Mouse (Mus musculus) limb, embryonic 12.5 days (tissue): ENCODE data around the gene Gm7271. TPM values are rescaled to one million over a fixed set of nuclear protein-coding genes. Genes with fewer than 3 reads are reported as not detected.

ENCODE experiments used
- ATAC-seq: fragments of 200-750 bp; cut with Nextera tagmentation; 2 replicates; pipeline ENCODE4 v1.8.0; 2017; ENCODE audit warnings: low read depth, moderate TSS enrichment; ENCODE audit not compliant: insufficient number of reproducible peaks, insufficient read depth, low FRiP score, low TSS enrichment
- H3K27ac ChIP-seq: fragments of 300-500 bp; sonication (generic); 2 replicates; pipeline ENCODE4 v1.5.1; 2016; ENCODE audit warnings: mild to moderate bottlenecking, moderate library complexity
- H3K27me3 ChIP-seq: fragments of 300-500 bp; sonication (generic); 2 replicates; pipeline ENCODE4 v1.6.1; 2016; ENCODE audit warnings: mild to moderate bottlenecking, moderate library complexity
- H3K36me3 ChIP-seq: fragments of 300-500 bp; sonication (generic); 2 replicates; pipeline ENCODE4 v1.6.1; 2016; ENCODE audit warnings: mild to moderate bottlenecking, moderate library complexity
- H3K4me1 ChIP-seq: fragments of 300-500 bp; sonication (generic); replicated peaks from 2 replicates; pipeline ENCODE4 v1.6.1; 2016
- H3K4me2 ChIP-seq: fragments of 300-500 bp; sonication (generic); 2 replicates; pipeline ENCODE4 v1.6.1; 2016; ENCODE audit warnings: mild to moderate bottlenecking, moderate library complexity
- H3K4me3 ChIP-seq: fragments of 300-500 bp; sonication (generic); replicated peaks from 2 replicates; pipeline ENCODE4 v1.5.1; 2016; ENCODE audit warnings: mild to moderate bottlenecking
- H3K9ac ChIP-seq: fragments of 300-500 bp; sonication (generic); replicated peaks from 2 replicates; pipeline ENCODE4 v1.6.1; 2016; ENCODE audit warnings: mild to moderate bottlenecking, moderate library complexity
- H3K9me3 ChIP-seq: fragments of 300-500 bp; sonication (generic); 2 replicates; pipeline ENCODE4 v1.6.1; 2016; ENCODE audit warnings: mild to moderate bottlenecking, moderate library complexity
- WGBS: fragments of 180-500 bp; shearing (Covaris S2); methylation state at CpG from one replicate; pipeline ENCODE4 v1.1.7; 2016; 5-methylcytosine and 5-hydroxymethylcytosine counted together
- polyA plus RNA-seq: library from polyadenylated mRNA; unstranded; fragments of >200 nt; fragmentation: Nextera tagmentation; extraction: Ambion mirVana; gene quantifications from 2 replicates; pipeline ENCODE4 v1.2.1, GENCODE M21; 2016

The Gm7271 gene
- polyA plus RNA-seq, 1 experiment from 2014 or later: not detected

- no peaks in the 10 kb centered on the region for H3K27me3 ChIP-seq
- under 1% methylated on average over 39 of the region's 39 CpGs for WGBS
These were observed 45.3 kb downstream of the Gm7271 start, which contains the start of gene Exoc1 for GRCm38 (mm10) chr5:76529040-76529703. Gene Exoc1 (plus strand): TSS chr5:76529311.

GRCm38 (mm10) chr5:76529704-76530066 lies 45.8 kb downstream of the Gm7271 start:
- ATAC-seq: 0 out of 2 replicates have a peak, but pooled peaks have one; percentile 24
- Histone ChIP-seq H3K36me3 (peaks cover 10% of the 10 kb centered on the region; the same call in 1 of the 2 replicates), H3K27me3 (no peaks in the 10 kb centered on the region), H3K27ac (peak overlapping the region; percentile 82; the same call in 1 of the 2 replicates), H3K9me3 (no peaks in the 10 kb centered on the region), H3K4me3 (peak overlapping the region; percentile 92), H3K9ac (peak overlapping the region; percentile 79), H3K4me1 (peaks cover 10% of the 10 kb centered on the region; the same call in 1 of the 2 replicates), H3K4me2 (peak overlapping the region; percentile 82)
- WGBS: 11% methylated on average over 9 of the region's 9 CpGs

More at GRCm38 (mm10) chr5:76529040-76529703, 45.3 kb downstream of the Gm7271 start, which contains the start of gene Exoc1:
- H3K4me1 ChIP-seq: peaks cover 10% of the 10 kb centered on the region; the same call in 1 of the 2 replicates
- peaks cover 10% of the 10 kb centered on the region; the same call in 1 of the 2 replicates for H3K36me3 ChIP-seq
- peak; percentile 99 for ATAC-seq
- H3K4me3 ChIP-seq: peak within 1 kb of the TSS; percentile 92
- H3K27ac ChIP-seq: peak within 1 kb of the TSS; percentile 82; the same call in 1 of the 2 replicates
- peak within 1 kb of the TSS; percentile 82 for H3K4me2 ChIP-seq
- peak within 1 kb of the TSS; percentile 79 for H3K9ac ChIP-seq
- H3K9me3 ChIP-seq: no peaks in the 10 kb centered on the region

GRCm38 (mm10) chr5:76533186-76533585 lies 49.3 kb downstream of the Gm7271 start:
- H3K27ac ChIP-seq: no peak overlapping the region
- ATAC-seq: no peak

GRCm38 (mm10) chr5:76536231-76536630 lies 52.4 kb downstream of the Gm7271 start:
- Histone ChIP-seq H3K4me1 (no peaks in the 10 kb centered on the region), H3K4me3 (no peak overlapping the region), H3K9ac (no peak overlapping the region), H3K4me2 (no peak overlapping the region), H3K27ac (no peak overlapping the region), H3K36me3 (peaks cover 45% of the 10 kb centered on the region), H3K27me3 (no peaks in the 10 kb centered on the region), H3K9me3 (no peaks in the 10 kb centered on the region)
- 83% methylated on average over 1 of the region's 1 CpGs for WGBS
- no peak for ATAC-seq

More at GRCm38 (mm10) chr5:76533186-76533585, 49.3 kb downstream of the Gm7271 start:
- no peaks in the 10 kb centered on the region for H3K27me3 ChIP-seq
- peaks cover 10% of the 10 kb centered on the region; the same call in 1 of the 2 replicates for H3K4me1 ChIP-seq
- WGBS: 84% methylated on average over 6 of the region's 6 CpGs
- H3K4me3 ChIP-seq: no peak overlapping the region
- no peak overlapping the region for H3K4me2 ChIP-seq
- H3K9ac ChIP-seq: no peak overlapping the region
- H3K9me3 ChIP-seq: no peaks in the 10 kb centered on the region
- H3K36me3 ChIP-seq: peaks cover 37% of the 10 kb centered on the region

- no peaks in the 10 kb centered on the region for H3K27me3 ChIP-seq
- H3K4me2 ChIP-seq: no peak overlapping the region
- no peak overlapping the region for H3K27ac ChIP-seq
- H3K4me1 ChIP-seq: no peaks in the 10 kb centered on the region
- no peaks in the 10 kb centered on the region for H3K9me3 ChIP-seq
- H3K4me3 ChIP-seq: no peak overlapping the region
- WGBS: 95% methylated on average over 10 of the region's 10 CpGs
- no peak overlapping the region for H3K9ac ChIP-seq
- H3K36me3 ChIP-seq: peaks cover 59% of the 10 kb centered on the region
- no peak for ATAC-seq
These were observed 53.7 kb downstream of the Gm7271 start for GRCm38 (mm10) chr5:76537578-76537977.

- no peak overlapping the region for H3K27ac ChIP-seq
- no peak for ATAC-seq
- no peaks in the 10 kb centered on the region for H3K9me3 ChIP-seq
- H3K36me3 ChIP-seq: peaks cover 72% of the 10 kb centered on the region
- H3K27me3 ChIP-seq: no peaks in the 10 kb centered on the region
- H3K4me3 ChIP-seq: no peak overlapping the region
- H3K4me1 ChIP-seq: no peaks in the 10 kb centered on the region
- no peak overlapping the region for H3K4me2 ChIP-seq
- whole genome bisulfite sequencing: 90% methylated on average over 8 of the region's 8 CpGs
- H3K9ac ChIP-seq: no peak overlapping the region
These were observed 56.3 kb downstream of the Gm7271 start for GRCm38 (mm10) chr5:76540181-76540580.

- Histone ChIP-seq H3K27me3 (no peaks in the 10 kb centered on the region), H3K9me3 (no peaks in the 10 kb centered on the region), H3K4me1 (no peaks in the 10 kb centered on the region), H3K27ac (no peak overlapping the region), H3K4me3 (no peak overlapping the region), H3K4me2 (no peak overlapping the region), H3K36me3 (peaks cover 72% of the 10 kb centered on the region), H3K9ac (no peak overlapping the region)
- no peak for ATAC-seq
These were observed 57.0 kb downstream of the Gm7271 start for GRCm38 (mm10) chr5:76540842-76541241.

GRCm38 (mm10) chr5:76543200-76543599 lies 59.4 kb downstream of the Gm7271 start:
- ATAC-seq: no peak
- peaks cover 64% of the 10 kb centered on the region for H3K36me3 ChIP-seq
- H3K4me2 ChIP-seq: no peak overlapping the region
- H3K27ac ChIP-seq: no peak overlapping the region
- WGBS: 96% methylated on average over 8 of the region's 8 CpGs
- H3K4me3 ChIP-seq: no peak overlapping the region
- no peak overlapping the region for H3K9ac ChIP-seq
- no peaks in the 10 kb centered on the region for H3K4me1 ChIP-seq
- H3K9me3 ChIP-seq: no peaks in the 10 kb centered on the region
- no peaks in the 10 kb centered on the region for H3K27me3 ChIP-seq

GRCm38 (mm10) chr5:76550426-76550825 lies 66.6 kb downstream of the Gm7271 start:
- ATAC-seq: no peak
- H3K4me1 ChIP-seq: no peaks in the 10 kb centered on the region
- no peak overlapping the region for H3K4me2 ChIP-seq
- H3K9ac ChIP-seq: no peak overlapping the region
- H3K27me3 ChIP-seq: no peaks in the 10 kb centered on the region
- H3K9me3 ChIP-seq: no peaks in the 10 kb centered on the region
- 88% methylated on average over 8 of the region's 8 CpGs for WGBS
- H3K4me3 ChIP-seq: no peak overlapping the region
- H3K27ac ChIP-seq: no peak overlapping the region
- H3K36me3 ChIP-seq: peaks cover 52% of the 10 kb centered on the region

- WGBS: 36% methylated on average over 3 of the region's 3 CpGs
- H3K4me3 ChIP-seq: no peak overlapping the region
- H3K27ac ChIP-seq: no peak overlapping the region
- ATAC-seq: no peak
- H3K36me3 ChIP-seq: peaks cover 80% of the 10 kb centered on the region
- no peaks in the 10 kb centered on the region for H3K9me3 ChIP-seq
- H3K9ac ChIP-seq: no peak overlapping the region
- H3K27me3 ChIP-seq: no peaks in the 10 kb centered on the region
- H3K4me1 ChIP-seq: no peaks in the 10 kb centered on the region
- H3K4me2 ChIP-seq: no peak overlapping the region
These were observed 81.5 kb downstream of the Gm7271 start for GRCm38 (mm10) chr5:76565321-76565720.
